Mouse (Mus musculus) midbrain, postnatal 0 days (tissue): ENCODE data around the gene Stx11. TPM values are rescaled to one million over a fixed set of nuclear protein-coding genes. Genes with fewer than 3 reads are reported as not detected.
A peak's percentile ranks its signal among the peaks of the same experiment; 100 is the strongest.

ENCODE experiments used
- ATAC-seq: fragments of 200-750 bp; cut with Nextera tagmentation; 2 replicates; pipeline ENCODE4 v1.8.0; 2017; ENCODE audit warnings: moderate number of reproducible peaks, mild to moderate bottlenecking, moderate TSS enrichment, moderate library complexity; ENCODE audit not compliant: low FRiP score
- DNase-seq: peaks from one replicate; pipeline ENCODE4 v3.0.0-alpha.2; 2015; ENCODE audit warnings: low spot score
- H3K27ac ChIP-seq: fragments of 300-500 bp; sonication (generic); 2 replicates; pipeline ENCODE4 v1.5.1; 2014; ENCODE audit warnings: low read depth, mild to moderate bottlenecking, low read length, mixed read lengths
- H3K27me3 ChIP-seq: fragments of 300-500 bp; sonication (generic); 2 replicates; pipeline ENCODE4 v1.6.1; 2014; ENCODE audit warnings: low read length, control low read depth, mixed read lengths; ENCODE audit not compliant: insufficient read depth
- H3K36me3 ChIP-seq: fragments of 300-500 bp; sonication (generic); 2 replicates; pipeline ENCODE4 v1.6.1; 2014; ENCODE audit warnings: low read length, control low read depth, mixed read lengths; ENCODE audit not compliant: insufficient read depth
- H3K4me1 ChIP-seq: fragments of 300-500 bp; sonication (generic); 2 replicates; pipeline ENCODE4 v1.6.1; 2014; ENCODE audit warnings: mild to moderate bottlenecking, control low read depth, antibody characterized with exemption, low read length, mixed read lengths; ENCODE audit not compliant: insufficient read depth
- H3K4me2 ChIP-seq: fragments of 300-500 bp; sonication (generic); 2 replicates; pipeline ENCODE4 v1.6.1; 2014; ENCODE audit warnings: low read depth, mild to moderate bottlenecking, low read length, mixed read lengths; ENCODE audit not compliant: poor library complexity, severe bottlenecking
- H3K4me3 ChIP-seq: fragments of 300-500 bp; sonication (generic); 2 replicates; pipeline ENCODE4 v1.5.1; 2014; ENCODE audit warnings: low read depth, mild to moderate bottlenecking, low read length, moderate library complexity
- H3K9ac ChIP-seq: fragments of 300-500 bp; sonication (generic); replicated peaks from 2 replicates; pipeline ENCODE4 v1.6.1; 2014; ENCODE audit warnings: mild to moderate bottlenecking, low read length, moderate library complexity, mixed read lengths; ENCODE audit not compliant: poor library complexity, severe bottlenecking
- H3K9me3 ChIP-seq: fragments of 300-500 bp; sonication (generic); 2 replicates; pipeline ENCODE4 v1.6.1; 2016; ENCODE audit warnings: low read length, control low read depth
- CTCF ChIP-seq: IDR thresholded peaks from 2 replicates; pipeline ENCODE4 v1.5.1; 2016; ENCODE audit warnings: antibody characterized with exemption, mild to moderate bottlenecking
- WGBS: fragments of 180-500 bp; shearing (Covaris S2); extraction: QIAGEN DNeasy Blood & Tissue Kit; methylation state at CpG from one replicate; pipeline ENCODE4 v1.1.7; 2014; 5-methylcytosine and 5-hydroxymethylcytosine counted together
- polyA plus RNA-seq: library from polyadenylated mRNA; unstranded; fragments of >200 nt; fragmentation: Nextera tagmentation; extraction: Ambion mirVana; gene quantifications from 2 replicates; pipeline ENCODE4 v1.2.1, GENCODE M21; 2015
- total RNA-seq: library from RNA; depleted of rRNA; stranded (reverse); fragments of >200 nt; gene quantifications from 2 replicates; pipeline ENCODE4 v1.2.3, GENCODE M21; 2014

Stx11 gene
- total and polyA plus RNA-seq, 2 experiments from 2014 or later: 1.1 to 7.8 TPM

- TF ChIP-seq CTCF: peak; percentile 67
- peak overlapping the region; percentile 57 for H3K4me2 ChIP-seq
- peak overlapping the region; percentile 74 for H3K9ac ChIP-seq
- no peaks in the 10 kb centered on the region for H3K36me3 ChIP-seq
- 0% methylated on average over 55 of the region's 55 CpGs for WGBS
- no peaks in the 10 kb centered on the region for H3K9me3 ChIP-seq
- peak overlapping the region; percentile 84 for H3K27ac ChIP-seq
- DNase-seq: peak; percentile 97
- peak; percentile 95 for ATAC-seq
- peak overlapping the region; percentile 70 for H3K4me3 ChIP-seq
- H3K27me3 ChIP-seq: no peaks in the 10 kb centered on the region
- no peaks in the 10 kb centered on the region for H3K4me1 ChIP-seq
Measured at GRCm38 (mm10) chr10:12922574-12923353, 41.3 kb downstream of the Stx11 start.

GRCm38 (mm10) chr10:12922077-12922573, 42.0 kb downstream of the Stx11 start:
- H3K4me2 ChIP-seq: peak overlapping the region; percentile 57
- H3K9ac ChIP-seq: peak overlapping the region; percentile 74; the same call in 1 of the 2 replicates
- no peaks in the 10 kb centered on the region for H3K9me3 ChIP-seq
- H3K4me3 ChIP-seq: peak overlapping the region; percentile 70
- H3K27me3 ChIP-seq: no peaks in the 10 kb centered on the region
- no peak for TF ChIP-seq CTCF
- H3K4me1 ChIP-seq: no peaks in the 10 kb centered on the region
- 2% methylated on average over 13 of the region's 13 CpGs for WGBS
- H3K36me3 ChIP-seq: no peaks in the 10 kb centered on the region
- peak; percentile 31; the same call in 1 of the 2 replicates for ATAC-seq
- H3K27ac ChIP-seq: peak overlapping the region; percentile 84; the same call in 1 of the 2 replicates
- DNase-seq: no peak

GRCm38 (mm10) chr10:12921551-12922040, 42.5 kb downstream of the Stx11 start:
- Histone ChIP-seq H3K27ac (no peak overlapping the region), H3K9ac (no peak overlapping the region), H3K4me1 (no peaks in the 10 kb centered on the region), H3K9me3 (no peaks in the 10 kb centered on the region), H3K4me3 (peak overlapping the region; percentile 70), H3K36me3 (no peaks in the 10 kb centered on the region), H3K27me3 (no peaks in the 10 kb centered on the region), H3K4me2 (peak overlapping the region; percentile 57; the same call in 1 of the 2 replicates)
- peak; percentile 36 for TF ChIP-seq CTCF
- 43% methylated on average over 11 of the region's 11 CpGs for WGBS
- peak; percentile 5 for DNase-seq
- no peak for ATAC-seq

GRCm38 (mm10) chr10:12919287-12919686, 44.8 kb downstream of the Stx11 start:
- peak; percentile 53 for TF ChIP-seq CTCF

GRCm38 (mm10) chr10:12917626-12918025, 46.5 kb downstream of the Stx11 start:
- no peak for ATAC-seq
- Histone ChIP-seq H3K9me3 (no peaks in the 10 kb centered on the region), H3K4me3 (no peak overlapping the region), H3K9ac (no peak overlapping the region), H3K27ac (no peak overlapping the region), H3K4me2 (no peak overlapping the region), H3K4me1 (no peaks in the 10 kb centered on the region), H3K36me3 (no peaks in the 10 kb centered on the region), H3K27me3 (no peaks in the 10 kb centered on the region)
- WGBS: 37% methylated on average over 1 of the region's 1 CpGs
- TF ChIP-seq CTCF: no peak
- DNase-seq: no peak

More at GRCm38 (mm10) chr10:12919287-12919686, 44.8 kb downstream of the Stx11 start:
- no peaks in the 10 kb centered on the region for H3K27me3 ChIP-seq
- H3K4me3 ChIP-seq: no peak overlapping the region
- no peaks in the 10 kb centered on the region for H3K4me1 ChIP-seq
- WGBS: 45% methylated on average over 5 of the region's 5 CpGs
- no peak overlapping the region for H3K27ac ChIP-seq
- no peaks in the 10 kb centered on the region for H3K9me3 ChIP-seq
- DNase-seq: peak; percentile 56
- no peak overlapping the region for H3K4me2 ChIP-seq
- H3K36me3 ChIP-seq: no peaks in the 10 kb centered on the region
- no peak for ATAC-seq
- H3K9ac ChIP-seq: no peak overlapping the region

DNA sequence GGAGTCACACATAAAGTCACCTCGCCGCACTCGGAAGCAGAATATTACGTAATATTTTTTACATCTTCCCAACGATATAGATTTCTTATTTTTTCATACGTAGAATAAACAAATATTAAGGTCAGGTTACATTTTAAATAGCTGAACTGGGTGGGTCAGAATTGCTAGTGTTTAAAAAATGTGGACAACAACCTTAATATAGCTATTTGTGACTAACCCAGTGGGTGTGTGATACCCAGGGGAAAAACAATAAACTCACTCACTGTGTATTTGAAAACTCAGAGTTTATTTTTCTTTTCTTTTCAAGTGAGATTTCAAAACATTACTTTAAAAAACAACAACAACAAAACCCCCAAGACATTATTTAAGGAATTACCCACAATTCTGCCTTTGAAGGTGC, 47.7 kb downstream of the Stx11 start:
- no peak for TF ChIP-seq CTCF
- no peak overlapping the region for H3K27ac ChIP-seq
- H3K36me3 ChIP-seq: no peaks in the 10 kb centered on the region
- 88% methylated on average over 6 of the region's 6 CpGs for WGBS
- no peak overlapping the region for H3K9ac ChIP-seq
- H3K27me3 ChIP-seq: no peaks in the 10 kb centered on the region
- H3K9me3 ChIP-seq: no peaks in the 10 kb centered on the region
- ATAC-seq (no peak), DNase-seq (no peak)
- H3K4me3 ChIP-seq: no peak overlapping the region
- H3K4me1 ChIP-seq: no peaks in the 10 kb centered on the region
- no peak overlapping the region for H3K4me2 ChIP-seq
